Mouse (Mus musculus) neutrophil, adult 5-6 weeks (primary cell): ENCODE data around the gene Gm10409. TPM values are rescaled to one million over a fixed set of nuclear protein-coding genes. Genes with fewer than 3 reads are reported as not detected.
"Not testable (repeated sequence)": the region's sequence is repeated elsewhere in the genome, so short reads cannot be mapped to it uniquely, and the experiment has no call there.

Source experiments
- ATAC-seq: fragments of 151-379, 151-347 bp; 2 replicates; pipeline ENCODE4 v1.8.0; 2017; ENCODE audit warnings: mild to moderate bottlenecking, moderate TSS enrichment; ENCODE audit not compliant: insufficient number of reproducible peaks, poor library complexity, low FRiP score, severe bottlenecking; ENCODE audit errors: extremely low read depth
- total RNA-seq: library from RNA; stranded (forward); fragments of 200-1000 nt; gene quantifications from 2 replicates; pipeline ENCODE4 v1.2.3, GENCODE M21; 2017

Gm10409 gene
- total RNA-seq = not detected in 2 replicates

DNA sequence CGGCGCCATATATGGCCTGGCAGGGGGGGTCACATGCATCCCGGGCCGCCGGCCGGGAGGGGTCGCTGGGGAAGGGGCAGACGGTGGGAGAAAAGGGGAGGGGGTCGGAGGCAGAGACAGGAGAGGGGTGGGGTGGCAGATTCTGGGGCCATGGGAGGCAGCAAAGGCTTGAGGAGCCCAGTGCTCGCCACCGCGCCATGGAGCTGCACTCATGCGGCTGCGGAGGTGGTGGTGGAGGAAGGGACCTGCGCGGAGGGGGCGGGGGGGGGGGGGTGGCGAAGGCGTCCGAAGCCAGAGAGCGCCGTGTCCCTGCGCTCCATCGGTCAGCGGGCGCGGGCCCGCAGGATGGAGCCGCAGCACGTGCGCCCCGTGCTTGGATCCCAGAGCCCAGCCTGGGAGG, at the start of gene Gm10409:
Gene Gm10409 (plus strand): TSS at position 301 of the 400 bp plus-strand sequence.
- ATAC-seq = not testable (repeated sequence)

DNA sequence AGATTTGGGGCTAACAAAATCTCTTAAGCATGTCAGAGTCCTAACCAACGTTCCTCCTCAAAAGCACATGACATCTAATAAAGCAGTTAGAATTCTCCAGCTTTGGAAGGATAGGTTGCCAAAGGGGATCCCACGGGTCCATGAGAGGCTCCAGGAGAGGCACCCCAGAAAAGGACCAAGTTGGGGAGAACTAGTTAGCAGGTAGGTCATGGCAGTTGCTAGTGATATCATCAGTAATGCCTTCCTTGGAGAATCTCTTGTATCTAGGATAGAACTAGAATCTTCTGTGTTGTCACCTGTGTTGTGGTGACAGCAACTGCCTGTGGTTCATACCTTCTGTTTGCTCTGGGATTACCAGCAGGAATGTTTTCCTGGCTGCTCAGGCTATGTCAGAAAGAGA, 17.6 kb upstream of the Gm10409 start, which contains the start of gene Gm10413:
Gene Gm10413 (plus strand): TSS at position 301 of the 400 bp plus-strand sequence.
- ATAC-seq = not testable (repeated sequence)

DNA sequence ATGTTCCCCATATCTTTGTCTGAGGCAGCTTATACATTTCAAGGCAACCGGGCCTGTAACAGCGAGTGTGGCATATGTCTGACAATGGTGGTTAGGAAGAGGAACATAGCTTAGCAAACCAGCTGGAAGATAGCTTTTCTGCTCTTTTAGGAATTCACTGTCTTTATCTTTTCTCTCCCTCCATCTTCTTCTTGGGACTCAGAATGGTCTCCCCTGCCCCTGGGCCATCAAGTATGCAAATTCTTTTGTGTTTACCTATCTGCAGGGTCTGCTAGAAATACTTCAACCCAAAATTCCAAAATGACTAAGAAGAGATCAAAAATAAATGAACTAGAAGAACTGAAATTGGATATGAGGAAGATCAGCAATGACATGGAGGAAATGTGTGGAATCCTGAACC, 15.4 kb downstream of the Gm10409 start, which contains the start of gene Gm3005:
Gene Gm3005 (plus strand): TSS at position 301 of the 400 bp plus-strand sequence.
- not testable (repeated sequence) for ATAC-seq

DNA sequence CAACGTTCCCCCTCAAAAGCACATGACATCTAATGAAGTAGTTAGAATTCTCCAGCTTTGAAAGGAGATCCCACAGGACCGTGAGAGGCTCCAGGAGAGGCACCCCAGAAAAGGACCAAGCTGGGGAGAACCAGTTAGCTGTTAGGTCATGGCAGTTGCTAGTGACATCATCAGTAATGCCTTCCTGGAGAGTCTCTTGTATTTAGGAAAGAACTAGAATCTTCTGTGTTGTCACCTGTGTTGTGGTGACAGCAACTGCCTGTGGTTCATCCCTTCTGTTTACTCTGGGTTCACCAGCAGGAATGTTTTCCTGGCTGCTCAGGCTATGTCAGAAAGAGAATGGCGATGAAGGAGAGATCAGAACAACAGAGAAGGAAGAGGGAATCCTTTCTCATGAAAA, 36.7 kb downstream of the Gm10409 start, which contains the start of gene Gm10408:
Gene Gm10408 (plus strand): TSS at position 301 of the 400 bp plus-strand sequence.
- ATAC-seq = not testable (repeated sequence)

Other genes starting within 250 kb of the Gm10409 start
- gene Gm5795, start 224.4 kb upstream of the Gm10409 start, total RNA-seq = not detected in 2 replicates
- gene D830030K20Rik, start 204.1 kb upstream of the Gm10409 start, total RNA-seq = not detected in 2 replicates
- gene Gm2956, start 80.0 kb upstream of the Gm10409 start, total RNA-seq = not detected in 2 replicates
- gene Gm10413, start 17.5 kb upstream of the Gm10409 start, total RNA-seq = not detected in 2 replicates
- not detected in 2 replicates for gene Gm3005, start 15.5 kb downstream of the Gm10409 start, total RNA-seq
- not detected in 2 replicates for gene Gm10408, start 36.8 kb downstream of the Gm10409 start, total RNA-seq
- gene Gm3012, start 221.9 kb downstream of the Gm10409 start, total RNA-seq = not detected in 2 replicates
- gene Gm3020, start 239.4 kb downstream of the Gm10409 start, total RNA-seq = not detected in 2 replicates